Mouse (Mus musculus) ES-E14 (cell line): ENCODE data around the gene Cnp.

Experiments
- CHD2 ChIP-seq: IDR thresholded peaks from 2 replicates; pipeline ENCODE4 v1.6.1; 2014; ENCODE audit warnings: mild to moderate bottlenecking, low read depth, low read length, inconsistent platforms
- HCFC1 ChIP-seq: IDR thresholded peaks from 2 replicates; pipeline ENCODE4 v1.6.1; 2012; ENCODE audit warnings: low read length, inconsistent platforms, borderline replicate concordance; ENCODE audit not compliant: insufficient read depth
- MAFK ChIP-seq: IDR thresholded peaks from 2 replicates; pipeline ENCODE4 v1.6.1; 2014; ENCODE audit warnings: mild to moderate bottlenecking, low read depth, low read length, inconsistent platforms; ENCODE audit not compliant: insufficient read depth
- ZNF384 ChIP-seq: IDR thresholded peaks from 2 replicates; pipeline ENCODE4 v1.6.1; 2012; ENCODE audit warnings: low read depth, low read length, inconsistent platforms

DNA sequence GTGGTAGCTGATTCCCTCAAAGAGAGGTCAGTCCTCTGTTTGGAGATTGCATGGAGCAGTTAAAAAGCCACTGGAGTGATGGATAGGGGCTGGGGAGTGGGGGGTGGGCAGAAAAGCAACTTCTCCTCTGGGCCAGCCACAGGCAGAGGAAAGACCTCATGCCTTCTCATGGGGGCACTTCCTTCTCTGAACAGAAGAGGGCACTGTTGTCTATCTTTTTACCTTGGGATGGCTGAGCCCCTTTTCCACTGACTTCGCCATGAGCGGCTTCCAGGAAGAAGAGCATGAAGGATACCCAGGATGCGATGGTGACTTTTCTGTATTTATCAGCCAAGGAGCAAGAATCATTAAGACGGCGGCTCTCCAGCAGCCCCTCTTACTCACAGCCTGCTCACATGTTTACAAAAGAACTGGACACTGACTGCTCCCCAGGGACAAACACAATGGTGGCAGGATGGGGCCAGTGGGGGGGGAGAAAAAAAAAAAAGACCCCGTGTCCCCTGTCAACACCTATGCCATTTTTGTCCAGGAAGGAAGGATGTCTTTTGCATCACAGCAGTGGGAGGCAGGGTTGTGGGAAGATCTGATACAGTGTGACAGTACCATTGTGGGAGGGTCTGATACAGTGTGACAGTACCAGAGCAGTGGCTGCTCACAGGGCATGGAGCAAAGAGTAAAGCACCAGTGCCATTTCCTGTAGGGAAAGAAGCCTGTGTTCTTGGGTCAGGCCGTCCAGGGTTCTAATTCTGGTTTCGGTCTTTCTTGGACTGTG, 4.1 kb upstream of the Cnp start:
- TF ChIP-seq CHD2 (no peak), ZNF384 (no peak), HCFC1 (no peak), MAFK (no peak)
